Mouse (Mus musculus) thymus, adult 2 months (tissue): ENCODE measurements around the gene Thada.

Experiments used
- CTCF ChIP-seq: fragments of 200-500 bp; IDR thresholded peaks from 2 replicates; pipeline ENCODE4 v1.5.1; 2012; ENCODE audit warnings: mild to moderate bottlenecking, control low read depth, low read length, moderate library complexity, borderline replicate concordance; ENCODE audit not compliant: control insufficient read depth, poor library complexity, insufficient read depth; ENCODE audit errors: extremely low read depth
- POLR2A ChIP-seq: fragments of 200-500 bp; IDR thresholded peaks from 2 replicates; pipeline ENCODE4 v1.6.1; 2012; ENCODE audit warnings: mild to moderate bottlenecking, low read length, control low read depth, moderate library complexity; ENCODE audit not compliant: control insufficient read depth, poor library complexity, insufficient read depth; ENCODE audit errors: extremely low read depth

DNA sequence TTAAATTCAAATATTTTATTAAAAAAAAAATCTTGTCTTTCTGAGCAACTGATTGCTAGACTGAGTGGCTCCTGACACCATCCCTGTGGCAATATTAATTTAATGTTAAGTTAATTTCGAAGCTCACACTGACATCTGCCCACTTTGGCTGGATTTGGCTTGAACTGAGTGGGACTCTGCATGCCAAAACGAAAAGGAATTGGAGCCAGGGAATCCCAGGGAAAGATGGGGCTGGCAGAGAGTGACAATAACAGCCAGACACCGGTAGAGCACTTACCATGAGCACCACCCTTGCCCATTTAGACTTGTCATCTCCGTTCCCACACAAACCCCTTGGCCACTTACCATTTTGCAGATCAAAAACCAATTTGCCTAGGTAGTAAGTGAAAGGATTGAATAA is 12.3 kb upstream of the Thada start:
- TF ChIP-seq POLR2A (no peak), CTCF (no peak)
